Mouse (Mus musculus): ENCODE results near the gene Mc3r.
A peak's percentile ranks its signal among the peaks of the same experiment; 100 is the strongest.

Gene Mc3r

DNA sequence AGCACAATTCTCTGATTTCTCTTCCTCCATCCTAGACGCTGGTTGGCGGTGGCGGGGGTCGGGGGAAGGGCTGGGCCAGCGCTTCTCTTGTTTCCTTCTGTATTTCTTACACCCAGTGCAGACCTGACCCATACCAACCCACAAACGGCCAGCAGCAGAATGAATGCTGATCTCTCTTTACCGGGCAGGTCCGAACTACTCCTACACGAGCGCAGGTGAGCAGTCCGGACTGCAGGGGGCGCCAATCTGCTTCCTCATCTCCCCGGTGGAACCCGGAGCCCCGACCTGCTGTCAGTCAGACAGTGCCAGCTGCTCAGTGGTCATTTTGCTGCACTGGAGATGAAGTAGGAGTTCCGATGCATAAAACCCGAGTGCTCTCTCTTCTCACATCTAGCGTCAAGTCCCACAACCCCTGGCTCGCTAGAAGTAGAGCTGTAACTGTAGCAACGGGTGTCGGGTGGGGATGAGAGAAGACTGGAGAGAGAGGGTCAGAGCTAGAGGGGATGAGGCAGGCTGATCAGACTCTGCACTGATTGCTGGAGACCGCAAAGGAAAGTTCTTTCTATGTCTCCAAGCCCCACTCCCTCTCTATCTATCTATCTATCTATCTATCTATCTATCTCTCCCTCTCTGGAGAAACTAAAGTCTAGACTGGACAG is at the start of gene Mc3r:
Gene Mc3r, plus strand, starts transcription at position 387 of the 659 bp plus-strand sequence.
- peak; percentile 30 for DNase-seq

DNA sequence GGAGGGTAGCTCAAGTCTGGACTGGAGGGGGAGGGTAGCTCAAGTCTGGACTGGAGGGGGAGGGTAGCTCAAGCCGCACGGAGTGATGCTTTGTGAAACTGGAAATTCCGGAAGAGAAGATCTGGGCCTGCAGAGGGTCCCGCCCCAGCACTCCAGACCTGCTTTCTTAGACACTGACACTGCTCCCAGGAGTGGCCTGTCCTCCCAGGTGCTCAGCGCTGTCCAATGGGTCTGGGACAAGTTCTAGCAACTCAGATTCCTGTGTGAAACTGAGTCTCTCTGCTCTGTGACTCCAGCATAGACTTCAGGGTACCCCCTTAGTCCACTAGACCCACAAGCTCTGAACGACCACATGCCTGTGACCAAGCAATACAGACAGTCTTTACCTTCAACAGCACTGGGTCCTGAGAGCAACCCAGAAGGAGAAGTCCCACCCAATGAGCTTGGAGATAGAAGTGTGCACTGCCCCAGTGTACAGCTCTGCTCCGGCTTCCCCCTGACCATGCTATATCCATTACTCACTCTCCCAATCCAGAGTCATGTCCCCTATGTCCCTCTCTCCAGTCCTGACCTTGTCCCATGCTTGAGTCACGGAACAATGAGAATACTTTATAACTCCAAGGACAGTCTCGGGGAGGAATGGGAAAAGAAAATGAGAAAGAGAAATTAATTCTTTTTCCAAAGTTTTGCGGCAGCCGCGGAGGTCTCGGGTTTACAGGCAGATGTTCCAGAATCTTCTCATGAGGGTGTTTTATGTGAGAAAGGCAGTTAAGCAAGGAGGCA is 46.1 kb upstream of the Mc3r start:
- DNase-seq, result no peak

GRCm38 (mm10) chr2:172207003-172207402 is 41.3 kb upstream of the Mc3r start:
- DNase-seq, result peak; percentile 83

GRCm38 (mm10) chr2:172213480-172213879 is 34.8 kb upstream of the Mc3r start:
- DNase-seq, result no peak

GRCm38 (mm10) chr2:172214336-172214735 is 34.0 kb upstream of the Mc3r start:
- no peak for DNase-seq

GRCm38 (mm10) chr2:172215508-172216162 is 32.7 kb upstream of the Mc3r start:
- DNase-seq, result peak; percentile 71

DNA sequence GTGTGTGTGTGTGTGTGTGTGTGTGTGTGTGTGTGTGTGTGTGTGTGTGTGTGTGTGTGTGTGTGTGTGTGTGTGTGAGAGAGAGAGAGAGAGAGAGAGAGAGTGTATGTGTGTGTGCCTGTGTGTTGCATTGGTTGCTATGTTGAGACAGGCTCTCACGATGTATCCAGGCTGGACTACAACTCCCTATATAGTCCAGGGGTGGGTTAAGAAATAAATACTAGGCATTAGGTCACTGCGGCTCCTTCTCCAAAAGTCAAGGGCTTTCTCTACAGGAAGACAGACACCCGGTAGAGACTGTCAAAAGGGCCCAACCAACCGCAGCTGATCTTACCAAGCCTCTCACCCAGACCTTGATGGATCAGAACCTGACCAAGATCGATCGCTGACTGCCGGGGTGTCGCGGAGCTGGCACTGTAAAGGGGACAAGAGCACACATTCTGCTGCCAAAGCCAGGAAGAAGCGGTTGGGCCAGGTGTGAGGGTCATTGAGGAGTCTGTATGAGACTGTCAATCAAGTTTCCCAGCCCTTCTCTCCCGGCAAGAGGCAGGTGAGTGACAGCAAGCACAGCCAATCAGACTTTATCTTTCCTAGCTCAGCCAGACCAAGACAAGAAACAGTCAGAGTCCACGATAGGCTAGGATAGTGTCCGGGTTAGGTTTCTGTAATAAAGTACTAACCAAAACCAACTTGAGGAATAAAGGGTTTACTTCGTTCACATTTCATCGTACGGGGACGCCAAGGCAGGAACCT is 32.0 kb upstream of the Mc3r start:
- peak; percentile 66 for DNase-seq

- no peak for DNase-seq
Observed at GRCm38 (mm10) chr2:172217886-172218285, 30.4 kb upstream of the Mc3r start.

- DNase-seq, result no peak
Observed at GRCm38 (mm10) chr2:172219186-172219585, 29.1 kb upstream of the Mc3r start.

- DNase-seq, result peak; percentile 57
Observed at GRCm38 (mm10) chr2:172221656-172222393, 26.5 kb upstream of the Mc3r start.

- DNase-seq, result peak; percentile 4
Observed at GRCm38 (mm10) chr2:172222394-172222785, 25.9 kb upstream of the Mc3r start.

DNA sequence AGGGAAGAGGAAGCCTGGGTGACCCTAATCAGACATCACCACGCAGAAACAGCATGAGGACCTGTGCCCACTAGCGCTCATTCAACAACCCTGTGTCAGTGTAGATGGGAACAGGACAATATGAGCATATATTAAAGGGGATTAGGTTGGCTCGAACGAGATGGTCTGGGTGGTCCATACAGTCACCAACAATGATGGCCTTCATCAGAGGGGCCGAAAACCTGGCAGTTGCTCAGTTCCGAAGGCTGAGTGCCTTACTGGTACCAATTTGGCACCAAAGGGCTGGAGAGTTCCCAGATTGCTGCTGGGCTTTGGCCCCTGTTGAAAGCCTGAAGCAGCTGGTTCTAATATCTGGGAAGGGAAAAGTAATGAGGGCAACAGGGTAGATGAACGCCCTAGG is 25.4 kb upstream of the Mc3r start:
- DNase-seq, result no peak

DNA sequence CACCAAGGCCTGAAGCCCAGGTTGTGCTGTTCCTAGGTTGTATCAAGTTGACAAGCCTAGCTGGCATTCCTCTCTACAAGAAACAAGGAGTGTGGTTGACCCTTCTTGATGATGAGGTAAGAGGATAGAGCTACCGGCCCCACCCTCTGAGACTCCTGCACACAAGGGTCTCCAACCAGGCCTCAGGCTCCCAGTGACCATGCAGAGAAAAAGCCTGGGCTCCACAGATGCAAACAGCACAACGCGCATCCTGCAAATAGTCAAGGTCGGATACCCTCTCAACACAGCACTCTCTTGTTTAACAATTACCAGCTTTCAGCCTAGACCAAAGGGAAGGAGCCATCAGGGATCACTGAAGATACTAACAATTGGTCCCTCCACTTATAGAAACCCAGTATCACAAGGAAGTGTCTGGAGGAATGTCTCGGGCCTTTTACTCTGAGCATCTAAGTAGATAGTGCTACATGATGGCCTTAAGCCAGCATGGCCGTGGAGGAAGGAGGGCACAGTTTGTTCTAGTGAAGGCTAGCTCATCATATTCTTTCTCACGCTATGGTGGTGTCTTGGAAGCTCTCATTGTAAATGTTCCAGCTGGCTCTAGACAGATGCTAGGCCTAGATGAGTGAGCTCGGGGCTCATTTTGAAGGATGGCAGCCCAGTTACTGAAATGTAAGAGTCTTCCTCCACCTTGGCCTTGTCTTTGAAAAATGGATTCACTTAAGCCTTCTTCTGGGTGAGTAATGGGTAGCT is 24.7 kb upstream of the Mc3r start:
- no peak for DNase-seq

- peak; percentile 13 for DNase-seq
Observed at GRCm38 (mm10) chr2:172226945-172227344, 21.3 kb upstream of the Mc3r start.

- DNase-seq, result no peak
Observed at GRCm38 (mm10) chr2:172227808-172228207, 20.5 kb upstream of the Mc3r start.

DNA sequence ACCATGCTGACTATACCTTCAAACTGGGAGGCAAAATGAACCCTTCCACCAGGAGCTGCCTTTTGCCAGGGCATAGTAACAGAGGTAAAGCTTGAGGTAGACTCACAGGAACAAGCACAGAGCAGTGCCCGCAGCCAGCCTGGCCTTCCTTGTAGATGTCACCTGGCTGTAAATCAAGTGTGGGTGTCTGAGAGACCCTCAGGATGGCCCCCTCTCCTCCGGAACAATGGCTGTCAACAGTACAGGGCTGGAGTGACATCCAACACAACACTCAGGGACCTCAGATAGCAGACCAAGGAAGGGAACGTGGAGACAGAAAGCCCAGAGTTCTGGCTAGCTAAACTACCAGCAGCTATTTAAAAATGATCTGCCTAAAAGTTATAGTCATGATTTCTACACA is 19.1 kb upstream of the Mc3r start:
- DNase-seq, result no peak

DNA sequence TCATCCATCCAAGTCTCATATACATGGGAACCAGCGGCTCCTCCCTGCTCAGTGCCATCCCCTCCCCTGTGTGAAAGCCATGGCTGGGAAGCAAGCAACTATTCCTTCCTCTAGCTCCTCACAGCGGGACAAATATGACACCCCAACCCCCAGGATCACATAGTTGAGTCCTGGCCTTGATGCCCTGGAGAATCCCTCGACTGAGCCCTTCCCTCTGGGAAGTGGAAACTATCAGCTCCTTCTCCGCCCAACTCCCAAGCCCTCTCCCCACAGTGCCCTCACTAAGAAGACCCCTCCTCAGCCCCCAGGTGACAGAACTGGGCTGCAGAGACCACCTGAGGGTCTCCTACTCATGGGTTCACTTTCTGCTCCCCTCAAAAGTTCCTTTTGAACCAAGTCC is 18.2 kb upstream of the Mc3r start:
- no peak for DNase-seq

DNA sequence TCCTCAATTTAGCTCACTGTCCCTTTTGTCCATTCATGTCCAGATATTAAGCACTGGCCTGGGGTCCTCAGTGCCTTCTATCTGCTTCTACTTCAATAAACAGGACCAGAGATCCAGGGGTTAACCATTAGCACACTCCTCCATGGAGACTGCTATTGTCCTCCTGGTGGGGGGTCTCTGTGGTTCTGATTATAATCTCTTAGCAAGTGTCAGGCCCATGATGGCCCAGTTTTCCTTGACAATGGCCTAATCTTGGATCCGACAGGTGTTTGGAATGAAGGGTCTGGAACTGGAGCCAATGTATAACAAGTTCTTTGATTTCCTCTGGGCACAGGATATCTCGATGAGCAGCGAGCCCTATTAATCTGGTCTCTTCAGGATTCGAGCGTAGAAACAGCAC is 10.1 kb upstream of the Mc3r start:
- no peak for DNase-seq

DNA sequence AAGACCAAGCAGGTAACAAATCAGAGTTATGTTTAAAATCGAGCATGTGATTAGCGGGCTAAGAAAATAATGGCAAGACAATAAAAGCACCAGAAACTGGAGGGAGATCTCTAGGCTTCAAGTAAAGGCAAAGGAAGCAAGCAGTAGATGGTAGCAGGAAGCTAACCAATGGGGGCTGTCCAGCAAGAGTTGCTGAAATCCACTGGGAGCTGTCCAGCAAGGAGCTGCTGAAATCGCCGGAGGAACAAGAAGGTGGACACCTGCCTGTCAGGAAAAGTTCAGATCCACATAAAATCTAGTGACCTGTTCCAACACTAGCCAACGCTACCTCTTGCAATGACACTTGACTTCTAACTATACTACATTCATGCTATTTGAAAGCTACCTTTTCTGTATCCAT is 7.3 kb upstream of the Mc3r start:
- peak; percentile 42 for DNase-seq

- DNase-seq, result no peak
Observed at GRCm38 (mm10) chr2:172245497-172245896, 2.8 kb upstream of the Mc3r start.

GRCm38 (mm10) chr2:172249336-172249735 is 1.0 kb downstream of the Mc3r start:
- no peak for DNase-seq

DNA sequence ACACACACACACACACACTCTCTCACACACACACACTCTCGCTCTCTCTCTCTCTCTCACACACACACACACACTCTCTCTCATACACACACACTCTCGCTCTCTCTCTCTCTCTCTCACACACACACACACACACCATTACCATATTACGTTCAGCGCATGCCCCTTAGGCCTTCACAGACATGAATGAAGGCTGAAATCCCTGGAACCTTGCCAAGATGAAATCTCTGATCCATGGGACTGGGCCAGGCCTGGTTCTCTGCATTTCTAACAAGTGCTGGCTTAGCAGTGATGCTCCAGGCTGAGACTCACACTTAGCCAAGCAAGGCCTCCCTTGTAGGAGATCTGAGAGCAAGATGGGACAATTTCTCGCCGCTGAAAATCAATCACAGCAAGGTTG is 8.1 kb downstream of the Mc3r start:
- DNase-seq, result no peak

Data from lung, postnatal 36 days (tissue).